Mouse (Mus musculus): ENCODE results near the gene Pla2g2d.

DNA sequence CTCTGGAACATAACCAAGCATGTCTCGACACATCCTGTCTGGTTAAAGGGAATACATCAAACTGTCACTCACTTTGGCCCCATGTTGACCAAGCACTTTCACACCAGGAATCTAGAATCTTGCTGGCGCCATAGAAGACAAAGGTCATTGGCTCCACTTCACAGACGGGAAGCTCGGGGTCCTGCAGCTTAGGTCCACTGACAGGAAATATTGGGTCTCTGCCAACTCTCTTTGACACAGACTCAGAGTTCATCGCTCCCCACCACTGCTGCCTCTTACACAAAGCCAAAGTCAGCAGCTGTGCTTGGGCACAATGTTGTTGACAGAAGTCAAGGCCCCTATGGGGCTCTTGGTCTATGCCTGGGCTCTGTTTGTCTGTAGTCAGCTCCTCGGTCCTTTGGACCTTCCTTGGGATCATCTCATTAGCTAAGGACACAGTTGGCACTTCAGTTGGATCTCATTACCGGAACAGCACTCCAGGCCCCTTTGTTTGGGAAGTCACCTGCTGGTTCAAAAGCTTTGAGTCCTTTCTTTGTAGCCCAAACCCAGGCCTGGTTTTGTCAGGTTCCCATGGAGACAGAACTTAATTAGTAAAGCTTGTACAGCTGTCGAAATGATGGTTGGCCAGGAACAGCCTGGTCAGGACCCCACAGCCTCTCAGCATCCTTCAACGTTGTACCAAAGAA, 46.4 kb upstream of the Pla2g2d start:
- TF ChIP-seq MAZ (IDR thresholded peaks at IDR 0.05; ENCODE audit: low read depth, low read length) (no peak), HCFC1 (IDR thresholded peaks at IDR 0.05; ENCODE audit: low read depth, low read length) (no peak), MEF2A (IDR thresholded peaks at IDR 0.05; ENCODE audit: extremely low read depth, insufficient replicate concordance, low read depth, low read length, poor library complexity, severe bottlenecking) (no peak), UBTF (IDR thresholded peaks at IDR 0.05; ENCODE audit: borderline replicate concordance, insufficient read depth, low read depth, low read length) (no peak), TCF12 (IDR thresholded peaks at IDR 0.05; ENCODE audit: low read depth, low read length) (no peak), ZKSCAN1 (IDR thresholded peaks at IDR 0.05; ENCODE audit: low read depth, low read length) (no peak), POLR2A (IDR thresholded peaks at IDR 0.05; ENCODE audit: control insufficient read depth in 1 of 2, insufficient read depth in 1 of 2, low read depth in 1 of 2, low read length in 2 of 2, poor library complexity in 1 of 2) (no peak)
